Mouse (Mus musculus) erythroblast, adult 5-6 weeks (primary cell): Measurements from ENCODE around the gene Trmt61a. TPM values are rescaled to one million over a fixed set of nuclear protein-coding genes. Genes with fewer than 3 reads are reported as not detected.
A peak's percentile ranks its signal among the peaks of the same experiment; 100 is the strongest.
"Not testable (repeated sequence)": the region's sequence is repeated elsewhere in the genome, so short reads cannot be mapped to it uniquely, and the experiment has no call there.

ENCODE experiments used
- ATAC-seq: replicated peaks from 2 replicates; pipeline ENCODE4 v1.8.0; 2016; ENCODE audit warnings: moderate number of reproducible peaks, mild to moderate bottlenecking, moderate TSS enrichment, inconsistent platforms; ENCODE audit not compliant: poor library complexity, low FRiP score, severe bottlenecking
- total RNA-seq, 2 experiments: library from RNA; stranded (forward) in 1 of 2; stranded (reverse) in 1 of 2; fragments of 150-400 nt in 1 of 2; fragments of 200-764, 138-1000 nt in 1 of 2; gene quantifications; 2 replicates each; pipeline versions ENCODE4 v1.2.3 to v1.2.4; 2015 to 2017; ENCODE audit warnings: low replicate concordance in 2 of 2

Gene Trmt61a
- total RNA-seq (2015; ENCODE audit: low replicate concordance) (3.1 and 5.6 TPM in 2 replicates), total RNA-seq (2017; ENCODE audit: low replicate concordance) (0.84 and 3.7 TPM in 2 replicates)

DNA sequence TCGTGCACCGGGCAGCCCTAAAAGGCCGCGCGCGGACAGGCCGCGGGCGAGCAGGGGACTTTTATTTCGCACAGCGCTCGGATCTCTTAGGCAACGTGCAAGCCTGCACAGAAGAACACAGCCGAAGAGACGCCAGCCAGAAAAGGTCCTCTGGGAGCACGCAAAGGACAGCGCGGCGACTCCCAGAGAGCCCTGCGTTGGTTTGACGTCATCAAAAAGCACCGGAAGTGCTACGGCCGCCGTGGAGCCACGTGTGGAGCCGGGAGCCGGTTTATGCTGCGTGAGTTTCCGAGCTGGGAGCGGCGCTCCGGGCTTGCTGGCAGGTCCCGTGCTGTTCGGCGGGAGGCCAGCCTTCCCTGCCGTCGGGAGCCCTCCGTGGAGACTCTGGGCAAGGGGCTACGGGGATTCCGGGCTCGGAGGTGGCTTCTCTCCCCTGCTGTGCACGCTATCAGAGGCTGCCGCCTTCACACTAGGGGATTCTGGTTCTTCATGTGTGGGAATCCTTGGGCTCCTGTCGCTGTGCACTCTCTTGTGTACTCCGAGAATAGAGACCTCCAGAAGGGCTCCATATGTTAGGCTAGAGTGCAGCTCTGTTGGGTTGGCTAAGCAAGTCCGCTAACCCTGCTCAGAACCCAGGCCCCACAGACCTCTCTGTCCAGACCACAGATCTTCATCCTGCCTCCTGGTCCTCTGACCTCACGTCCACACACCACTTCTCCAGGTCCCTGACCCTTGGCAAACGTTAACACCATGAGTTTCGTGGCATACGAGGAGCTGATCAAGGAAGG, at the start of gene Trmt61a:
Gene Trmt61a (plus strand): TSS at position 224 of the 788 bp plus-strand sequence.
- ATAC-seq: peak; percentile 89

DNA sequence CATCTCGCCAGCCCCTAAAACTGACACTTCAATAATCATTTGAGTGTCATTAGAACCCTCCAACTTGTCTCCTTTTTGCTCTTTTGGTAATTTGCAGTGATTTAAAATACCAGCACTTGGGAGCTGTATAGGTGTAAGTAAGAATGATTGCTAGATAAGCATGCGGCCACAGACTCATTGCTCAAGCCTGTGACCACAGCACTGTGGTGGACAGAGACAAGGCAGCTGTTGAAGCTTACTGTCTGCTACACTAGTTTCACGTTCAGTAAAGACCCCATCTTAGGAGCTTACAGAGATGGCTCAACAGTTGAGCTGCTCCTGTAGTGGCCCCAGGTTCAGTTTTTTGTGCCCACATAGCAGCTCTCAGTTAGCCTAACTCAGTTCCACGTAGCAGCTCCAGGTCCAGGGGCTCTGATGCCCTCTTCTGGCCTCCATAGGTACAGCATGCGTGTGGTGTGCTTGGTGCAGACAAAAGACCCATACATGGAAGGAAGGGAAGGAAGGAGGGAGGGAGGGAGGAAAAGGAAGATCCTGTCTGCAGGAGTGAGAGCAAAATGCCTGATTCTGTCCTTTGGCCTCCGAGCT, 29.8 kb upstream of the Trmt61a start:
- ATAC-seq: peak; percentile 86

DNA sequence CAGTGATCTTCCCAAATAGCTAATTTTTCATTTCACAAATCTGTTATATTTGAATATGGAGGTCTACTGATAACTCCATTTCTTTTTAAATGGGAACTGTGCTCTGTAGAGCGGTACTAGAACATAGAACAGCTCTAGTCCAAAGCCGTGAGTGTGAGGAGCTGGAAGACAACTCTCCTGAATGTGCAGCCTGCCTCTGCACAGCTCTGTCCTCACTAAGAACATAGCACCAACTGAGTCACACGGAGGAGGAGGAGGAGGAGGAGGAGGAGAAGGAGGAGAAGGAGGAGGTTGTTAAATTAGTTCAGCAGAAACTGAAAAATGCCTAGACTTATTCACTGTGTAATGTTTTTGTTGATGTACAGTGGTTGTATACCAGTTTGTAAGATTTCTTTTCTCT, 25.0 kb upstream of the Trmt61a start:
- ATAC-seq: no peak

DNA sequence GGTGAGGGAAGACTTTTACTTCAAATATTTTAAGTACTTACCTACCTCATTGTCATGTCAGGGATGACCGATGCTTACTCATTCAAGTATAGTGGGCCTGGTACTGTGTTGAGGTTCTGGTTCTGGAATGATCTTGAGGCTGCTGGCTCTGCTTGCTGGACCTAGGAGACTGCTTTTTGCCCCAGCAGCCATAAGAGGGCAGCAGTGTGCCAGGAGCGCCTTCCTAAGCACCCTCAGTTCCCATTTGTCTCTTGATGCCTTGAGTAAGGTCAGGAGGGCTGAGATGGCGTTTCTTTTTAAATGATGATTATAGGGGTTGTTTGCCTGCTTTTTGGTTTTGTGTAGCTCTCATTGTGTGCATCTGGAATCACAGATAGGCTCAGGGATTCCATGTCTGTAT, 24.5 kb upstream of the Trmt61a start:
- peak; percentile 79 for ATAC-seq

DNA sequence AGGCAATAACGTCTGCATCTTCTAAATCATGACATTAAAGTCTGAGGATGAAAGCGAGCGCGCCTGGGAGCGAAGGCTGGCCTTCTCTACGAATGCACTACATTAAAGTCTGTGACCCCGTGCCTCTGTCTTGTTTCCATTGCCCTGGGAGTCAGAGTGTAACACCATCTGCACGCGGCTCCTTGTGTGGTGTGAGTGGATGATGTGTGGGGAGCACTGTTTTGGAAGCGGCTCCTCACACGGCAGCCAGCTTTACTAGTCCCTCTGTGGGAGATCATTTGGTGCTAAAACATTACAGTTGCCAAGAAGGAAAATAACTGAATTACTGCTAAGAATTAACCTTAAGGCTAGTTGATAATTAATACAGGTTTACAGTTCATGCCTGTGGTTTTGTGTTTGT, 22.2 kb upstream of the Trmt61a start:
- no peak for ATAC-seq

DNA sequence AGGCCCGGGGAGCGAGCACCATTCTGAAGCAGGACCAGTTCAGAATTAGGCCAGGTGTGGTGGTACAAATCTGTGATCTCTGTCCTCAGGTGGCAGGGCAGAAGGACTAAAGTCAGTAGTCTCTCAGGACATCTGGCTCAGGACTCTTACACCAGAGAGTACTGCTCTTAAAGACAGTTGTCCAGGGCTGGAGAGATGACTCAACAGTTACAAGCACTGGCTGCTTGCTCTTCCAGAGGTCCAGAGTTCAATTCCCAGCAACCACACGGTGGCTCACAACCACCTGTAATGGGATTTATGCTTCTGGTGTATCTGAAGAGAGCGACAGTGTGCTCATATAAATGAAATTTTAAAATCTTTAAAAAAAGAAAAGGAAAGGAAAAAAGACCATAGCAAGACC, 18.6 kb upstream of the Trmt61a start:
- no peak for ATAC-seq

DNA sequence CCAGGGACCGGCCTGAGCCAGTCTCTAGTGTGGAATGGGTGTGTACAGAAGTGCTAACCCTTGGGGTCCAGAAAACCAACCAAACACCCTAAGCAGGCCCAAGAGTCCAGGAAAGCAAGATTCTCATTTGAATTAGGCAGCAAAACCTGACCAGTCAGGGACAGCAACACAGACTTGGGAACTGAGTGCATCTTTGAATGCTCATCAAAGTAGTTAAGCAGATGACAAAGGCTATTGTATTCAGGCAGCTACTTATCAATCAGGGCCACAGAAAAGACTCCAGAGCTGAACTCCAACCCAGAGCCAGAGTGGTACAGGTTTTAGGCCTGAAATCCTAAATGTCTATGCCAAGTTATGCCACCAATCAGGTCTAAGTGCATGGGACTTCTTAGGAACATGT, 17.3 kb upstream of the Trmt61a start:
- ATAC-seq: no peak

DNA sequence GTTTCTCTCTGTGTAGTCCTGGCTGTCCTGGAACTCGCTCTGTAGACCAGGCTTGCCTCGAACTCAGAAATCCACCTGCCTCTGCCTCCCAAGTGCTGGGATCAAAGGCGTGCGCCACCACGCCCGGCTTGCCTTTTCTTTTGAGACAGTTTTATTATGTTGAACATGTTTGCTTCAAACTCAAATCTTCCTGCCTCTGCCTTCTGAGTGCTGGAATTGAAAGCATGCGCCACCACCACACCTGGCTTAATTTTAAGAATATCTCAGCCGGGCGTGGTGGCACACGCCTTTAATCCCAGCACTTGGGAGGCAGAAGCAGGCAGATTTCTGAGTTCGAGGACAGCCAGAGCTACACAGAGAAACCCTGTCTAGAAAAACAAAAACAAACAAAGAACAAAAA, 16.4 kb upstream of the Trmt61a start:
- ATAC-seq: not testable (repeated sequence)

DNA sequence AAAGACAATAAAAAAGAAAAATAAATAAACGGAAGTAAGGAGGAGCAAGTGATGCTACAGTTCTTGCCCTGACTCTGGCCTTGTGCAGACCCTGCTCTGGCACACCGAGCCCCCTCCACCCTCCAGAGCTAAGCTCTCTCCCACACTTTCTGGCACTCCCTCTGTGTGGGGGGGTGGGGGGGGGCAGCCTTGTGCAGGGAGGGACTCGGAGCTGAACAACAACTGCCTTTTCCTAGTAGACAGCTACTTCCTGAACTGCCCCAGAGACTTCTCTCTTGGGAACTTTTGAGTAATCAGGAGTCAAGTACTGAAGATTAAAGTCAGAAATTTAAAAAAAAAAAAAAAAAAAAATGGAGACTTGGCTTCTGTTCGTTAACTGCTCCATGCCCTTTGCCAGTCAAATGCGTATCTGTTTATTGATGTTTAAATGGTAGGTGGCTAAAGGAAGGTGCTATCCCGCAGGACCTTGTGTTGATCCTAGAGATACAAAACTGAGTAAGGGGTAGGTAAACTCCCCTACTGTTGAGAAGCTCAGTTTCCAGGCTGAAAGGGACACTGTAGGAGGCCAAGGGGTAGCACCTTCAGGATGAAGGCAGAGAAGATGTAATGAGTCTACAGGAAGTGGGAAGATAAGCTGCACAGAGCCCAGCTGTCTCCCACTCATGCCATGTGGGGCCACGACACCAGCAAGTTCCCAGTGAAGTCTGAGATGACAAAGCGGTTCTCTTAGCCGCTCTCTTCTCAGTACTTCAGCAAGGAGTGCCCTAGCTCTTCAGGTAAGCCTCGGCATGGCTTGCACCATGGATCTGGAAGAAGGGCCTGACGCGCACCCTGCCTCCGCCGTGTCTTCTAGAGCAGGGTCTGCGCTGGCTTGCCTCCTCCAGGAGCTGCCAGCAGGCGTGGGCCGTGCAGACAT, 14.4 kb upstream of the Trmt61a start:
- ATAC-seq: no peak

DNA sequence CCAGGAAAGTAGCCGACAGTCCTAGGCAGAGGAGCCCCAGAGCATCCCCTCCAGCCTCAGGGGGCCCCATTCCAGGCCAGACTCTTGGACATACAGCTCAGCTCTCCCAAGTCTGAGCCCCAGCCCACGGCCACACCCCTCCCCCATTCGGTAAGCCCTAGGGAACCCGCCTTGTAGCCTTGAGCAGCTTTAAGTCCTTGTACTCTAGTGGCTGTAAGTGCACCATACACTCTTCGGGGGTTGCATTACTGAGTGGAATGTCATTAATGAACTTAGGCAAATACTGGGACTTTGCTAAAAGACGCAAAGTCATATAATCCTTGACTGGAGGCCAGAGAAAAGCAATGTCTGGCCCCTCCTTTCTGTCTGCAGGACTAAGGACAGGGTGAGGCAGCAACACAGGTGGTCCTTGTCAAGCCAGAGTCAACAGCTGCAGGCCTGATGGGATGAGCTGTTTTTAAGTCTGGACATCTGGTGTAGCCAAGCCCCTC, 13.7 kb upstream of the Trmt61a start:
- no peak for ATAC-seq

DNA sequence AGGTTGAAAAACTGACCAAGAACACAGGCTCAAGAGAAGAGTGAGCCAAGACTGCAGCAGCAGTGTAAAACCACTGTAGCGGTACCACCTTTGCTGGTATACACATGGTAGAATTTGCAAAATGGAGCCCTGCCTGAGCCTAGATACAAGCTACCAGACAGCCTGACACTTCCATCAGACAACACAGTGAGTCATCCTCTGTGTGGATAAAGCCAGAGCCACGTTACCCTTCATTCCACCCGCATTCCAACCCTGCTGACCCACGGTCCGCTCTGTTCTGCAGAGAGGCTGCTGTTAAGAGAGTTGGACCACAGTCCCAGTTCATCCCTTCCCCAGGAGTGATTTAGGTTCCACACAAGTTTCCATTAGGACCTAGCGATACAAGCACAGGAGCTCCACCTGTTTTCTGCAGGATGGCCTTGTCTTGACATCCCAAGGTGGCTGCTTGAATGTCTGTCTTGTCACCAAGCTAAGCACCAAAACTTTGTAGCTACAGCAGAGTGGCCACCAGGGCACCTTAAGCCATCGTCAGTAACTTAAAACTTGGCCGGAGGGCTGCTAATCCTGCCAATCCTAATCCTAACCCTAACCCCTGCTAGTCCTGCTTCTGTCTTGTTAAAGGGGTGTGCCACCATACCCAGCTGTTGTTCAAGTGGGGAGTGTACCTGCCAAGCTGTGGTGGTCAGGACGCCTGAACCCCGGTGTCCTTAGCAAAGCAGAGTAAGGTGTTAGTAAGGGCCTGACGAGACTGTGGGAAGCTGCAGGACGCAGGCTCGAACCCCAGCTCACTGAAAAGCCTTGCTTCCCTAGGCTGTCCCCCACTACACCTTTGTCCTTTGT, 12.6 kb upstream of the Trmt61a start:
- no peak for ATAC-seq

DNA sequence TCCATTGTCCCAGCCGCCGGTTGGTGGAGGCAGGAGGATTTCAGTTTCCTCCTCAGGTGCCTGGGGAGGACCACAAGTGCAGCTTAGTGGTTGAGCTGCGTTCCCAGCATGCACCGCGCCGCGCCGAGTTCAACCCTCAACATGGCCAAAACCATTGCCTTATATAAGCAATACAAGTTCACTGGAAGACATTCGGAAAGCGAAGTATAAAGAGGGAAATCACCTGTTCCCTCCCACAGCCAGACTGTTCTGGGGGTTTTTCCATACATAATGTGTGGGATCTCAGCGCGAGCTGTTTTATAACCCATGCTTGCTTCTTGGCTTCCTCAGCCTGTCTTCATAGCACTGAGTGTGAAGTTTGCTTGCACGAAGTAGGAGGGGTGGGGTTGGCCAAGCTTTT, 11.5 kb upstream of the Trmt61a start:
- ATAC-seq: no peak

DNA sequence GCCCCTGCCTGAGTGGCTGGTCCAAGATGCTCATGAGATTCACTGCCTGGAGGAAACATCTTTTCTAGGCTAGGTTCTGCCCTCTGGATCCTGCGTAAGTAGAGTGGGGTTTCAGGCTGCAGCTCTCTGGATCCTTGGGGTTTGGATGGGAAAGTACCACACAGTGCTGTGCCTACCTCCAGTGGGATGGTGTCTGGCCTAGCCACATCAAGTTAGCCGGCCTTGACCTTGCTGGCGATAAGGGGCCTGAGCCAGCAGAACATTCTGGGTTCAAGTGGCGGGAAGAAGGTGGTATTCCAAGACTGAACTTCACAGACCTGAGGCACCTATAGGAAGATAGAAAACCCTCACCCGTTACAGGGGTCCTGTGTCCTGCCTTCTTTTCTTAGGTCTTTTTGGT, 10.5 kb upstream of the Trmt61a start:
- no peak for ATAC-seq

DNA sequence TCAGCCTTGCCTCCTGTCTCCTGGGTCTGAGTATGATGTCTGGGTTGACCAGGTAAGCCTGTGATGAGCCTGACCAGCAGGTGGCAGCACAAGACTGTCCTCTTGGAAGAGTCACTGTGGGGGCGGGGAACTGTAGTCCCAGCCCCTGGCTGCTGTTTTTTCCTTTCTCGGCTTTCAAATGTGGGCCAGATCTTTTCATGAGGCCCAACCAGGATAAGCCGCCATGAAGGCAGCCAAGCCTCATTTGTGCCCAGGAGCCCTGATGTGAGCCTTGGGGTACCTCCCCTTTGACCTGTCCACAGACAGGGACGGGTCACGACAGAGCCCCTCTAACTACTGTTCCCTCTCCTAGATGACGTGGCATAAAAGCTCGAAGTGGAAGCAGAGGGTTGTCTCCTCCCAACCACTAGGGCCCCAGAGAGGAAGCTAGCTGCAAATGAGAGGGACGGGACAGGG, 9.4 kb upstream of the Trmt61a start:
- peak; percentile 54 for ATAC-seq

DNA sequence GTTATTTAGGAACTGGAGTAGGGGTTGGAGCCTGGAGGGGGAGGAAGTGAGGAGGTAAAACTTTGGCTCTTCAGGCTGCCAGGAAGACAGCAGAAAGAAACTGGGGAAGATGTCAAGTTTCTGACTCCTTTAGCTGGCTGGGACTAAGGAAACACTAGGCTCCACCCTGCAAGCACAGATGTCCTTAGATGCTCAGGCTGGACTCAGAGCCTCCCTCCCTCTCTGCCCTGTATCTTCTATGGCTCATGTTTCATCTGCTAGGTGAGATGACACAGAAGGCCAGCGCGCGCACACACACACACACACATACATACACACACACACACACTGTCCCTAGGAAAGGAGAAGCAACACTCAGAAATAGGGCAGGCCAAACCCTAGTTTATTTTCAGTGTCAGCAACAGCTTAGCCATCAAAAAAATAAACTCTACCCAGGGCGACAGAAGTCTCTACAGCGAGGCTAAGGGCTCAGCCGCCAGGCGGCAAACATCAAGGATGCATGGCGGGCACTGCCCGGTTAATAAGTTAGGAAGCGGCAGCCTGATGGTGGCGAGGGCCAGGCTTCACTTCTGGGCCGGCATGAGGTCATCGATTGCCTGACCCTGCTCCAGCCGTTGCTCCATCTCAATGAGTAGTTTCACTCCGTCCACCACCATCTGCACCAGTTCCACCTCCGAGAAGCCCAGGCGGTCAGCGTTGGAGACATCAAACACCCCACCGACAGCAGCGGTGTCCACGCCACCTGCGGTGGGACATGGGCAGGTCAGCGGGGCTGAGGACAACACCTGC, 8.7 kb upstream of the Trmt61a start:
- ATAC-seq: no peak

DNA sequence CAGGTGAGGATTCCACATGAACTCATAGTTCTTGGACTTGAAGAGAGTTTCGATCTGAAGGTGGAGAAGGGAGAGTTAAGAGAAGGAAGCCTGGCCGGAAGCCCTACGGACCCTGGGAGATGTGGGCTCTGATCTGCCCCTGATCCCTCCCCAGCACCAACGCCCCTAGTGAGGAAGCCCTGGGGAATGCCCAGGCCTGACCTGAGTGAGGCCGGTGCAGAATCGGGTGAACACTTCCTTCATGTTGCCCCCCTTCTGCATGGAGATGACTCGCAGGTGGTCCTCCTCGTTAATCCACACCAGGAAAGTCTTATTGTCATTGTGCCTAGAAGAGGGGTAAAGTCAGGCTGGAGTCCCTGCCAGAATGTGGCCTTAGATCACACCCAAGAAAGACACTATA, 7.9 kb upstream of the Trmt61a start:
- no peak for ATAC-seq

DNA sequence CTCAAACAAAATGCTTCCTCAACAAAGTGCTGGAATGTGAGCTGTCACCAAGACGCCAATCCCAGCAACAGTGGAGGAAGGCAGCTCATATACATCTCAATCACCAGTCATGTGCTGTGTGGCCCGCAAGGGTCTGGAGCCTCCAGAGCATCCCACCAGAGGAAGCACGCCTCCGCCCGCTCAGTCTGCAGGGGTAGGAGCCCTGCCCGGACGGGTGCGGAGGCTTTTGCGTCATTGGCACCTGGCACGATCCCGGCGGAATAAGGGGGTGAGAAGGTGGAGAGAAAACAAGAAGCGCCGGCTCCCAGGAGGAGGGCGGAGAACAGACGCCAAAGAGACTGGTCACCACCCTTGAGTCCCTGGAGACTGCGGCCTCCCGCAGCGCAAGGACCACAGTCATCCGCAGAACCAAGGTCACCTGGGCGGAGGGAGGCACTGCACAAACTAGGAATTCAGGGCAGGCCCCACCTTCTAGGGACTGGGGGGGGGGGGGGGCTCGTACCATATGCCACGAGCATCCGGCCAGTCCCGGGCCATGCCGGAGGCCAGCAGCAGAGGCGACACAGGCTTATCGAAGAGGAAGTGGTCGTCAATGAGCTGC, 7.4 kb upstream of the Trmt61a start:
- no peak for ATAC-seq

DNA sequence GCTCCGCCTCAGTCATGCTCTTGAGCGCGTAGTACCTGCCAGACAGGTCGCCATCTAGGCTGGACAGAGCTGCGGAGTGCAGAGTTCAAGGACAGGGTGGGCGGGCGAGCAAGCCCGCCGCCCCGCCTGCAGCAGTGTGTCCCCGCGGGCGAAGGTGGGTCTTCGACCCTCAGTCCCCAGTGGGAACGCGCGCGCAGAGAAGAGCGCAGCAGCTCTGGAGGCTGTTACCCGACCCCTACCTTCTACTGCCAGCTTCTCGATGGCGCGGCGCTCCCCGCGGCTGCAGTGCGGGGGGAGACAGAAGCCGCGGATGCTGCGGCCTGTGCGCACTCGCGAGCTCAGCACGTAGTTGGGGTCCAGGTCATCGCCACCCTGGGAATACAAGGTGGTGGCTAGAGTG, 6.9 kb upstream of the Trmt61a start:
- ATAC-seq: no peak
